Mouse (Mus musculus) small intestine, adult 10 weeks (tissue): Measurements from ENCODE around the gene Fance. TPM values are rescaled to one million over a fixed set of nuclear protein-coding genes. Genes with fewer than 3 reads are reported as not detected.

Experiments
- polyA plus RNA-seq: library from polyadenylated mRNA; stranded (reverse); fragments of 350-450 nt; fragmentation: Illumina TruSeq; extraction: RNeasy Lipid Tissue Mini Kit (QIAGEN cat#74804); gene quantifications from one replicate; pipeline ENCODE4 v1.2.3, GENCODE M21; 2014; ENCODE audit warnings: low replicate concordance

Fance gene
- not detected for polyA plus RNA-seq

GRCm38 (mm10) chr17:28313212-28313879 is at the start of gene Fance:
Gene Fance, plus strand, starts transcription at chr17:28313519.

GRCm38 (mm10) chr17:28328366-28328928 is 15.1 kb downstream of the Fance start, which contains the start of gene Rpl10a:
Gene Rpl10a, plus strand, starts transcription at chr17:28328471.

GRCm38 (mm10) chr17:28350466-28351352 is 37.4 kb downstream of the Fance start, which contains the start of gene Tead3:
Gene Tead3, minus strand, starts transcription at chr17:28350817.

GRCm38 (mm10) chr17:28365122-28365521 is 51.8 kb downstream of the Fance start, which contains the start of gene Tulp1:
Gene Tulp1, minus strand, starts transcription at chr17:28365222.

Other genes starting within 250 kb of the Fance start
- not detected for gene Tcp11, start 232.9 kb upstream of the Fance start, polyA plus RNA-seq
- 0.15 TPM for gene Scube3, start 171.4 kb upstream of the Fance start, polyA plus RNA-seq
- gene Zfp523, start 136.4 kb upstream of the Fance start, polyA plus RNA-seq = 0.22 TPM
- gene Def6, start 105.7 kb upstream of the Fance start, polyA plus RNA-seq = not detected
- gene Ppard, start 80.8 kb upstream of the Fance start, polyA plus RNA-seq = 3.7 TPM
- 55.5 TPM for gene Rpl10a, start 15.0 kb downstream of the Fance start, polyA plus RNA-seq
- gene Tead3, start 37.3 kb downstream of the Fance start, polyA plus RNA-seq = 0.41 TPM
- gene Tulp1, start 51.7 kb downstream of the Fance start, polyA plus RNA-seq = not detected
- gene Fkbp5, start 204.0 kb downstream of the Fance start, polyA plus RNA-seq = 9.9 TPM
- gene Armc12, start 217.3 kb downstream of the Fance start, polyA plus RNA-seq = not detected
- gene Clpsl2, start 235.9 kb downstream of the Fance start, polyA plus RNA-seq = not detected
- 18.5 TPM for gene Clps, start 247.2 kb downstream of the Fance start, polyA plus RNA-seq